Mouse (Mus musculus) cerebellum, postnatal 14 days (tissue): ENCODE measurements around the gene Prkn.

Experiments used
- DNase-seq, 2 experiments: peaks; one replicate each; pipeline ENCODE4 v3.0.0; 2021; ENCODE audit warnings: mixed read lengths in 2 of 2

Gene Prkn

GRCm38 (mm10) chr17:11995522-11995921 lies 1155.3 kb downstream of the Prkn start:
- no peak for DNase-seq

GRCm38 (mm10) chr17:11996311-11996710 lies 1156.1 kb downstream of the Prkn start:
- no peak for DNase-seq

GRCm38 (mm10) chr17:12000285-12000684 lies 1160.1 kb downstream of the Prkn start:
- no peak for DNase-seq

GRCm38 (mm10) chr17:12021326-12021725 lies 1181.1 kb downstream of the Prkn start:
- DNase-seq: no peak

- no peak for DNase-seq
Measured at GRCm38 (mm10) chr17:12029362-12029761, 1189.2 kb downstream of the Prkn start.

GRCm38 (mm10) chr17:12029921-12030461 lies 1189.8 kb downstream of the Prkn start:
- no peak for DNase-seq

GRCm38 (mm10) chr17:12030556-12031160 lies 1190.5 kb downstream of the Prkn start:
- no peak for DNase-seq

- peak; percentile 81 to 88 for DNase-seq
Measured at GRCm38 (mm10) chr17:12031203-12031942, 1191.2 kb downstream of the Prkn start.

GRCm38 (mm10) chr17:12032014-12032791 lies 1192.0 kb downstream of the Prkn start:
- no peak for DNase-seq

GRCm38 (mm10) chr17:12035386-12035785 lies 1195.2 kb downstream of the Prkn start:
- DNase-seq: no peak

GRCm38 (mm10) chr17:12036205-12036604 lies 1196.0 kb downstream of the Prkn start:
- peak; percentile 84 to 91 for DNase-seq

- no peak for DNase-seq
Measured at GRCm38 (mm10) chr17:12037065-12037464, 1196.9 kb downstream of the Prkn start.

- DNase-seq: no peak
Measured at GRCm38 (mm10) chr17:12037574-12037973, 1197.4 kb downstream of the Prkn start.

- no peak for DNase-seq
Measured at GRCm38 (mm10) chr17:12038499-12038898, 1198.3 kb downstream of the Prkn start.

- peak; percentile 93 to 94 for DNase-seq
Measured at GRCm38 (mm10) chr17:12039188-12039587, 1199.0 kb downstream of the Prkn start.

- DNase-seq: no peak
Measured at GRCm38 (mm10) chr17:12039922-12040321, 1199.7 kb downstream of the Prkn start.

- no peak for DNase-seq
Measured at GRCm38 (mm10) chr17:12040546-12040945, 1200.4 kb downstream of the Prkn start.

GRCm38 (mm10) chr17:12041091-12041655 lies 1201.0 kb downstream of the Prkn start:
- DNase-seq: no peak

- peak; percentile 50 for DNase-seq
Measured at GRCm38 (mm10) chr17:12042561-12043256, 1202.5 kb downstream of the Prkn start.

GRCm38 (mm10) chr17:12044222-12044621 lies 1204.0 kb downstream of the Prkn start:
- DNase-seq: no peak

GRCm38 (mm10) chr17:12045861-12046273 lies 1205.7 kb downstream of the Prkn start:
- DNase-seq: peak; percentile 88 to 89

GRCm38 (mm10) chr17:12047032-12047431 lies 1206.8 kb downstream of the Prkn start:
- DNase-seq: no peak
